Mouse (Mus musculus) thymus, postnatal 0 days (tissue): Measurements from ENCODE around the gene Gm20388. TPM values are rescaled to one million over a fixed set of nuclear protein-coding genes. Genes with fewer than 3 reads are reported as not detected.
A peak's percentile ranks its signal among the peaks of the same experiment; 100 is the strongest.

Experiments
- DNase-seq: peaks from one replicate; pipeline ENCODE4 v3.0.0-alpha.2; 2015; ENCODE audit warnings: low spot score
- polyA plus RNA-seq: library from polyadenylated mRNA; unstranded; fragments of >200 nt; fragmentation: Nextera tagmentation; extraction: Ambion mirVana; gene quantifications from 2 replicates; pipeline ENCODE4 v1.2.1, GENCODE M21; 2015

Gene Gm20388
- polyA plus RNA-seq, 1 experiment from 2014 or later, result not detected

- DNase-seq, result no peak
Measured at GRCm38 (mm10) chr8:120161658-120162403, 251.2 kb downstream of the Gm20388 start.

- no peak for DNase-seq
Measured at GRCm38 (mm10) chr8:120162404-120162752, 251.7 kb downstream of the Gm20388 start.

GRCm38 (mm10) chr8:120163376-120163775, 252.7 kb downstream of the Gm20388 start:
- DNase-seq, result no peak

GRCm38 (mm10) chr8:120164026-120164425, 253.4 kb downstream of the Gm20388 start:
- DNase-seq, result no peak

DNA sequence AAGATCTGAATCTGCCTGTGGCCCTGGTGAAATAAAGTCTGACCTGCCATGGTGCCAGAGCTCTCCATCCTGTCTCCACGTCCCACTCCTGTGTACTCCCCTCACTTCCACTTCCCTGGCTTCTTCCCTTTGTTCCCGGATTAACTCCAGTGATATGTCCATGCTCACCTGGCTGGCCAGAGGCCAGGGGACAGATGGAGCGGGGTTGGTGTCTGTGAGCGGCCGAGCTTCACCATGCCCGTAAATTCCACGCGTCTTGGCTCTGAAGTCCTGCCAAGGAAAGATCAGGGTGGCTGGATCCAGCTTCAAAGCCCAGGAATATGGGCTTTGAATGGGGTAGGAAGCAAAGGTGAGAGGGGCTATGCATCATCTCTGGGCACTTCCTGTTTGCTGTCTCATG, 256.5 kb downstream of the Gm20388 start:
- DNase-seq, result no peak

- DNase-seq, result no peak
Measured at GRCm38 (mm10) chr8:120167821-120168220, 257.2 kb downstream of the Gm20388 start.

DNA sequence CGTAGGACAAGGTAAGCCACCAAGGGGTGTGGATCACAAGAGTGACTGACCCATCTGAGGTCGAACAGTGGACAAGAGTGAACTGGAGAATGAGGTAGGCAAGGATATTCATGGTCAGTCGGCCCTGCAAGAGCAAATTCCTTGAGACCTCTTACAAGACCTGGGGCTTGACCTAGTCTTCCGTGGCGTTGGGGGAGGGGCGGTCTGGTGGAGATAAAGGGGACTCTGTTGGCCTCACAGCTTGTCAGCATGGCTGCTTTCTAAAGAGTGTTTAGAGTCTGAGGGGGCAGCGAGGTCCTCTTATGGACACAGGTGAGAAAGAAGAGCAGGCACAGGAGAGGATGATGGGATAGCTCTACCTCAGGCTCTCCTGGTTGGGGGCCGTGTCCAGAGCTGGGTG, 258.5 kb downstream of the Gm20388 start:
- no peak for DNase-seq

- DNase-seq, result no peak
Measured at GRCm38 (mm10) chr8:120173195-120173594, 262.6 kb downstream of the Gm20388 start.

DNA sequence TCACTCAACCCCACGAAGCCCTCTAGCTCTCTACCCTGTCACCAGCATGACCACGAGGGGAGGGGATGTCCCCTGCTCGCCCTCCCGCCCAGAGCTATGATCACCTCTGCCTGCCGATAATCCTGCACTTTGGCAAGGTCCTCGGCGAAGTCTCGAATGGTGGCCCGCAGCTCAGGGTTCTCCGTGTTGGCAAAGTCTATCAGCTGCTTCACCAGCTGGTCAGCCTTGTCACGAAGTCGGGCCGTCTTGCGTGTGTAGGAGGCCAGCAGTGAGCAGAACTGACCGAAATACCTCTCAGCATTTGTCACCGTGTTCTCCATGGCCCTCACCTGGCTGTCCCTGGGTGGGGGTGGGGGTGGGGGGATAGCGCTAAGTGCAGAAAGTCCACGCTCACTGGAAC, 264.0 kb downstream of the Gm20388 start:
- DNase-seq, result no peak

DNA sequence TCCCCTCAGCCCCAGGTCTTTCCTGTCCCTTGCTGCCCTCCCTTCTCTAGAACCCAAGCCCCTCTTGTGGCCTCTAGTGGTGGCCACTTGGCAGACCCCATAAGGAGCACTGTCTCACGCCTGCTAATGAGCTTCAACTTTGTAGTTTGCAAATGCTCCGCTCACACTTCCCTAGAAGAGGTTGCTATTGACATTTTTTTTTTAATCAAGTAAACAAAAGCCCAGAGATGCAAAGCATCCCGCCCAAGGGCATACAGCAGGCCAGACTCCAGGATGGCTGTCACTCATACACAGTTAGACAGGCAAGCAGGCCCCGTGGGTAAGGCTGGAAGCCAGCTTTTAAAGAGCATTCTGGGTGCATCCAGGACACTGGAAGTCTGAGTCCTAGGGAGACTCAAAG, 266.0 kb downstream of the Gm20388 start:
- DNase-seq, result no peak

GRCm38 (mm10) chr8:120177318-120178123, 266.9 kb downstream of the Gm20388 start, which contains the start of gene Fam92b:
TSS of gene Fam92b (minus strand) at chr8:120177466.
- DNase-seq, result peak; percentile 59

GRCm38 (mm10) chr8:120178124-120178514, 267.5 kb downstream of the Gm20388 start:
- DNase-seq, result no peak

DNA sequence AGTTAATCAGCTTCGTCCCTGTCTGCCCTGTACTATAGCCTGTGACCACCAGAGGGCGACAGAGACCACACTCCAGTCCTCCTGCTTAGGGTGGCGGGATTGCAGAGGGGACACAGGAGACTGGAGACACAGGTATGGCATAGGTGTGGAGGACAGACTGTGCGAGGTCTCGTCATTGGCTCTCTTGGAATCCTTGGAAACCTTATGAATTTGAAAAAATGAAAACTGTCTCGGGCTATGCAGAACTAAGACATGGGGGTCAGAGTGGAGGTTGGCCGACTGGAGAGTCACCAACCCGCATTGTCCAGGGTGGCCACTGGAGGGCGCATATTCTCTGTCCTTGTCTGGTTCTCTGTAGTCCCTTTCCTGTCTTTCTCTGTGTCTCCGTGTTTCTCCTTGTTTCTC, 268.4 kb downstream of the Gm20388 start:
- DNase-seq, result peak; percentile 89

GRCm38 (mm10) chr8:120180445-120180970, 269.9 kb downstream of the Gm20388 start:
- no peak for DNase-seq

DNA sequence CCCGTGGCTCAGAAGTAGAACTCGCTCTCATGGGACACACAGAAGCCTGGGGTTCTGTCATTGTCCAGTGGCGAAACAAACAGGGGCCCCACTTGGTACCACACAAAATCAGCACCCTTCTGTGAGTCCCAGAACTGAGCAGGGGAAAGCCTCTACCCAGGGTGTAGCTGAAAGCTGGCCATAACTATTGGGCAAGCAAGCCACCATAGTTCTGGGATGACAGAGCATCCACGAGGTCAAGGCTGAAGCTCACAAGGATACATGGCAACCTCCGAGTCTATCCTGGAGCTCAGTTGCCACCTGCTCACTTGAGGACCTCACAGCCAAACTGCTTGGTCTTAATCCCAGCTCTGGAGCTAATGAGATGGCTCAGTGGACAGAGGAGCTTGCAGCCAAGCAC, 270.6 kb downstream of the Gm20388 start:
- no peak for DNase-seq

DNA sequence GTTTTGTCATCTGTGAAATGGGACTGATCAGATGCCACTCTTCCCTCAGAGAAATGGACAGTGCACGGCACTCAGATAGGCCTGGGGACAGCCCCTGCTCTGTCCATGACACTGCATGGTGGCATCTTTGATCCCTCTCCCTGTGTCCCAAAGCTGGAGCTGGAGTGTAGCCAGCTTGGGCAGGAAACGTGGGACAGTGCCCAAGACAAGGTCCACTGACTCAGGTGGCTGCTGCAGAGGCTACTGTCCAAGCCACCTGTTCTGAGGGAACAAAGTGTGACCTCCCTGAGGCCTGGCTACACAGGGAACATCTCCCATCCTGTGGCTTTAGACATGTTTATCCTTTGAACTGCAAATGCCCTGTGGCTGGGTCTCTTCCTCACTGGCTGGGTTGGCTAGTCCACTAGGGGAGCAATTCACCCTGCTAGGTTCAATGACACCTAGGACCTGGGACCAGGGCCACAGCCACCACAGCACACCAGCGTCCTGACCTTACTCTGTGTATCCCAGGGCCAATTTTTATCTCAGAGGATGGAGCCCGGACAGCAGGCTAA, 271.3 kb downstream of the Gm20388 start:
- DNase-seq, result no peak

GRCm38 (mm10) chr8:120184366-120184765, 273.7 kb downstream of the Gm20388 start:
- no peak for DNase-seq

GRCm38 (mm10) chr8:120184850-120185792, 274.5 kb downstream of the Gm20388 start:
- DNase-seq, result no peak

GRCm38 (mm10) chr8:120186454-120186853, 275.8 kb downstream of the Gm20388 start:
- DNase-seq, result no peak

DNA sequence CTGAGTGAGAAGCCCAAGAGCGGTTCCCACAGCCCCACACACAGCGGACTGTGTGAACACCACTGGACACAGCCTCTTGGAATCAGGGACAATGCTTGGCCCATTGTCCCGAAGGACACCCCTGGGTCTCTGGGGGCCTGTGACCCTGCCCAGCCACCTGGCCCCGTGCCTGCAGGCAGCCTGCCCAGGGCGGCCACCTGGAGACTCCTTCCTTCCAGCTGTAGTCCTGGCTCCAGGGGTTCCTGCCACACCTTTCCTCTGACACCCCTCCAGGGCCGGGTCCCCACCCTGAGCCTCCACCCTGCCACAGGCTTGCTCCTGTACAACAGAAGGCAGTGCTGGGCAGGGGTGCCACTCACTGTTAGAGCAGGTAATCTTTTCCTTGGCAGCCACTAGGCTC, 277.9 kb downstream of the Gm20388 start:
- no peak for DNase-seq

DNA sequence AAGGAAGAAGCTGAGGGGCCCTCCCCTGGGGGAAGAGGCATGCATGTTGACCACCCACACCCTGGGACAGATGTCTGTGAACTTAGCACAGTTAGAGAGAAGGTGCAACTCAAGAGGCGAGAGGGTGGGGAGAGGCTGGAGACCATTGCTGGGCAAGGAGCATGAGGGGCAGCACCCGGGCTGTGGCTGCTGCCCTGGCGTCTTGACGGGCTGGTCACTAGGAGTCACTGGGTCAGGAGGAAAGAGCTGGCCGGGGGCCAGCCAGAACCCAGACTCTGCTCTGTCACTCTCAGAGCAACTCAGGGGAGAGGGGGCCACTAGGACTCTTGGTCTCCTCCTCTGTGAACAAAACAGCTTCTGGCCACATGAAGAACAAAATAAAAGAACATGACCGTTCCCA, 278.8 kb downstream of the Gm20388 start:
- no peak for DNase-seq
